Mouse (Mus musculus) hindbrain, embryonic 16.5 days (tissue): ENCODE measurements around the gene Gm45717. TPM values are rescaled to one million over a fixed set of nuclear protein-coding genes. Genes with fewer than 3 reads are reported as not detected.

Source experiments
- ATAC-seq: fragments of 200-750 bp; cut with Nextera tagmentation; 2 replicates; pipeline ENCODE4 v1.8.0; 2017; ENCODE audit warnings: moderate TSS enrichment, moderate library complexity
- H3K27ac ChIP-seq: fragments of 300-500 bp; sonication (generic); 2 replicates; pipeline ENCODE4 v1.5.1; 2014; ENCODE audit warnings: low read depth, mild to moderate bottlenecking, control low read depth, low read length, moderate library complexity
- H3K27me3 ChIP-seq: fragments of 300-500 bp; sonication (generic); replicated peaks from 2 replicates; pipeline ENCODE4 v1.6.1; 2014; ENCODE audit warnings: low read length; ENCODE audit not compliant: control insufficient read depth, insufficient read depth
- H3K36me3 ChIP-seq: fragments of 300-500 bp; sonication (generic); 2 replicates; pipeline ENCODE4 v1.6.1; 2014; ENCODE audit warnings: mild to moderate bottlenecking, low read length, moderate library complexity, mixed read lengths; ENCODE audit not compliant: control insufficient read depth, insufficient read depth
- H3K4me1 ChIP-seq: fragments of 300-500 bp; sonication (generic); 2 replicates; pipeline ENCODE4 v1.6.1; 2014; ENCODE audit warnings: low read depth, low read length; ENCODE audit not compliant: control insufficient read depth, insufficient read depth
- H3K4me2 ChIP-seq: fragments of 300-500 bp; sonication (generic); 2 replicates; pipeline ENCODE4 v1.6.1; 2014; ENCODE audit warnings: mild to moderate bottlenecking, low read length, control low read depth, moderate library complexity
- H3K4me3 ChIP-seq: fragments of 300-500 bp; sonication (generic); 2 replicates; pipeline ENCODE4 v1.5.1; 2014; ENCODE audit warnings: mild to moderate bottlenecking, low read length, control low read depth, moderate library complexity
- H3K9ac ChIP-seq: fragments of 300-500 bp; sonication (generic); 2 replicates; pipeline ENCODE4 v1.6.1; 2014; ENCODE audit warnings: low read depth, mild to moderate bottlenecking, control low read depth, low read length, moderate library complexity
- H3K9me3 ChIP-seq: fragments of 300-500 bp; sonication (generic); 2 replicates; pipeline ENCODE4 v1.6.1; 2014; ENCODE audit warnings: mild to moderate bottlenecking, low read length, moderate library complexity; ENCODE audit not compliant: control insufficient read depth
- WGBS: fragments of 180-500 bp; shearing (Covaris S2); extraction: QIAGEN DNeasy Blood & Tissue Kit; methylation state at CpG from one replicate; pipeline ENCODE4 v1.1.7; 2014; 5-methylcytosine and 5-hydroxymethylcytosine counted together
- polyA plus RNA-seq: library from polyadenylated mRNA; unstranded; fragments of >200 nt; fragmentation: Nextera tagmentation; extraction: Ambion mirVana; gene quantifications from 2 replicates; pipeline ENCODE4 v1.2.1, GENCODE M21; 2015

The Gm45717 gene
- polyA plus RNA-seq: not detected in 2 replicates

GRCm38 (mm10) chr7:140955758-140956555 lies at the start of gene Gm45717, which contains the start of gene Ifitm2:
Gene Gm45717 (minus strand): TSS chr7:140955937.
Gene Ifitm2 (minus strand): TSS chr7:140955987.
- 22% methylated on average over 11 of the region's 11 CpGs for WGBS
- Histone ChIP-seq H3K27me3 (no peaks in the 10 kb centered on the region), H3K27ac (peak within 1 kb of the TSS; percentile 44; the same call in 1 of the 2 replicates), H3K9me3 (no peaks in the 10 kb centered on the region), H3K4me2 (peak within 1 kb of the TSS; percentile 64), H3K9ac (peak within 1 kb of the TSS; percentile 58), H3K4me3 (peak within 1 kb of the TSS; percentile 38), H3K36me3 (no peaks in the 10 kb centered on the region), H3K4me1 (no peaks in the 10 kb centered on the region; the same call in 1 of the 2 replicates)
- ATAC-seq: peak; percentile 56; the same call in 1 of the 2 replicates

GRCm38 (mm10) chr7:141003248-141004010 lies 47.7 kb upstream of the Gm45717 start:
- H3K4me3 ChIP-seq: no peak overlapping the region
- no peaks in the 10 kb centered on the region for H3K36me3 ChIP-seq
- 87% methylated on average over 5 of the region's 5 CpGs for WGBS
- ATAC-seq: no peak
- H3K9ac ChIP-seq: no peak overlapping the region
- H3K4me1 ChIP-seq: no peaks in the 10 kb centered on the region
- no peaks in the 10 kb centered on the region for H3K9me3 ChIP-seq
- no peak overlapping the region for H3K4me2 ChIP-seq
- no peaks in the 10 kb centered on the region for H3K27me3 ChIP-seq
- no peak overlapping the region for H3K27ac ChIP-seq

- no peak for ATAC-seq
- H3K4me1 ChIP-seq: no peaks in the 10 kb centered on the region
- no peak overlapping the region for H3K4me3 ChIP-seq
- no peaks in the 10 kb centered on the region for H3K36me3 ChIP-seq
- no peak overlapping the region for H3K4me2 ChIP-seq
- H3K27ac ChIP-seq: no peak overlapping the region
- H3K27me3 ChIP-seq: no peaks in the 10 kb centered on the region
- H3K9me3 ChIP-seq: no peaks in the 10 kb centered on the region
- no peak overlapping the region for H3K9ac ChIP-seq
- 64% methylated on average over 15 of the region's 15 CpGs for WGBS
These were observed 45.4 kb upstream of the Gm45717 start for GRCm38 (mm10) chr7:141000881-141001708.

- no peak overlapping the region for H3K4me2 ChIP-seq
- H3K9me3 ChIP-seq: no peaks in the 10 kb centered on the region
- H3K4me1 ChIP-seq: no peaks in the 10 kb centered on the region
- H3K27me3 ChIP-seq: no peaks in the 10 kb centered on the region
- WGBS: 89% methylated on average over 11 of the region's 11 CpGs
- no peak for ATAC-seq
- no peaks in the 10 kb centered on the region for H3K36me3 ChIP-seq
- H3K4me3 ChIP-seq: no peak overlapping the region
- no peak overlapping the region for H3K9ac ChIP-seq
- H3K27ac ChIP-seq: no peak overlapping the region
These were observed 43.3 kb upstream of the Gm45717 start for GRCm38 (mm10) chr7:140998853-140999700.

GRCm38 (mm10) chr7:140997817-140998216 lies 42.1 kb upstream of the Gm45717 start:
- 72% methylated on average over 1 of the region's 1 CpGs for WGBS
- Histone ChIP-seq H3K27ac (no peak overlapping the region), H3K4me2 (no peak overlapping the region)

GRCm38 (mm10) chr7:140991117-140991689 lies 35.5 kb upstream of the Gm45717 start:
- no peaks in the 10 kb centered on the region for H3K27me3 ChIP-seq
- ATAC-seq: no peak
- no peak overlapping the region for H3K9ac ChIP-seq
- H3K4me2 ChIP-seq: no peak overlapping the region
- H3K4me1 ChIP-seq: no peaks in the 10 kb centered on the region
- 85% methylated on average over 14 of the region's 14 CpGs for WGBS
- H3K9me3 ChIP-seq: no peaks in the 10 kb centered on the region
- no peak overlapping the region for H3K4me3 ChIP-seq
- no peaks in the 10 kb centered on the region for H3K36me3 ChIP-seq
- H3K27ac ChIP-seq: no peak overlapping the region

More at GRCm38 (mm10) chr7:140997817-140998216, 42.1 kb upstream of the Gm45717 start:
- Histone ChIP-seq H3K9ac (no peak overlapping the region), H3K27me3 (no peaks in the 10 kb centered on the region), H3K9me3 (no peaks in the 10 kb centered on the region), H3K4me3 (no peak overlapping the region), H3K4me1 (no peaks in the 10 kb centered on the region), H3K36me3 (no peaks in the 10 kb centered on the region)
- ATAC-seq: no peak

- H3K27ac ChIP-seq: no peak overlapping the region
- H3K4me2 ChIP-seq: no peak overlapping the region
- H3K9ac ChIP-seq: no peak overlapping the region
- H3K4me1 ChIP-seq: no peaks in the 10 kb centered on the region
- H3K27me3 ChIP-seq: no peaks in the 10 kb centered on the region
- ATAC-seq: no peak
- 75% methylated on average over 5 of the region's 5 CpGs for WGBS
- no peaks in the 10 kb centered on the region for H3K9me3 ChIP-seq
- no peaks in the 10 kb centered on the region for H3K36me3 ChIP-seq
- H3K4me3 ChIP-seq: no peak overlapping the region
These were observed 34.9 kb upstream of the Gm45717 start for GRCm38 (mm10) chr7:140990622-140991021.

GRCm38 (mm10) chr7:140990185-140990584 lies 34.4 kb upstream of the Gm45717 start:
- Histone ChIP-seq H3K9ac (no peak overlapping the region), H3K4me1 (no peaks in the 10 kb centered on the region), H3K9me3 (no peaks in the 10 kb centered on the region), H3K27me3 (no peaks in the 10 kb centered on the region), H3K27ac (no peak overlapping the region), H3K4me2 (no peak overlapping the region), H3K4me3 (no peak overlapping the region), H3K36me3 (no peaks in the 10 kb centered on the region)
- ATAC-seq: no peak
- WGBS: 80% methylated on average over 6 of the region's 6 CpGs
